Mouse (Mus musculus): ENCODE measurements around the gene Arfgap3.

GRCm38 (mm10) chr15:83364194-83364593 lies 14.1 kb upstream of the Arfgap3 start:
- no peak for TF ChIP-seq CTCF (IDR thresholded peaks at IDR 0.05; ENCODE audit: extremely low read depth, insufficient read depth, low read length)
- TF ChIP-seq POLR2A (IDR thresholded peaks at IDR 0.05; ENCODE audit: extremely low read depth, insufficient read depth, low read length): no peak

Data from cortical plate, adult 2 months (tissue).